Mouse (Mus musculus) heart, embryonic 12.5 days (tissue): ENCODE results near the gene E2f3. TPM values are rescaled to one million over a fixed set of nuclear protein-coding genes. Genes with fewer than 3 reads are reported as not detected.
A peak's percentile ranks its signal among the peaks of the same experiment; 100 is the strongest.

ENCODE experiments used
- ATAC-seq: fragments of 200-750 bp; cut with Nextera tagmentation; 2 replicates; pipeline ENCODE4 v1.8.0; 2017; ENCODE audit warnings: moderate TSS enrichment, moderate library complexity; ENCODE audit not compliant: insufficient number of reproducible peaks, low FRiP score
- H3K27ac ChIP-seq: fragments of 300-500 bp; sonication (generic); 2 replicates; pipeline ENCODE4 v1.5.1; 2016; ENCODE audit warnings: mild to moderate bottlenecking, moderate library complexity; ENCODE audit not compliant: poor library complexity, severe bottlenecking
- H3K27me3 ChIP-seq: fragments of 300-500 bp; sonication (generic); replicated peaks from 2 replicates; pipeline ENCODE4 v1.6.1; 2016; ENCODE audit warnings: mild to moderate bottlenecking, moderate library complexity
- H3K36me3 ChIP-seq: fragments of 300-500 bp; sonication (generic); 2 replicates; pipeline ENCODE4 v1.6.1; 2016; ENCODE audit warnings: mild to moderate bottlenecking, moderate library complexity
- H3K4me1 ChIP-seq: fragments of 300-500 bp; sonication (generic); replicated peaks from 2 replicates; pipeline ENCODE4 v1.6.1; 2016; ENCODE audit warnings: mild to moderate bottlenecking
- H3K4me2 ChIP-seq: fragments of 300-500 bp; sonication (generic); 2 replicates; pipeline ENCODE4 v1.6.1; 2016; ENCODE audit warnings: mild to moderate bottlenecking, moderate library complexity
- H3K4me3 ChIP-seq: fragments of 300-500 bp; sonication (generic); 2 replicates; pipeline ENCODE4 v1.5.1; 2016; ENCODE audit warnings: mild to moderate bottlenecking
- H3K9ac ChIP-seq: fragments of 300-500 bp; sonication (generic); 2 replicates; pipeline ENCODE4 v1.6.1; 2016; ENCODE audit warnings: mild to moderate bottlenecking, moderate library complexity
- H3K9me3 ChIP-seq: fragments of 300-500 bp; sonication (generic); replicated peaks from 2 replicates; pipeline ENCODE4 v1.6.1; 2016; ENCODE audit warnings: mild to moderate bottlenecking, moderate library complexity
- WGBS: fragments of 180-500 bp; shearing (Covaris S2); methylation state at CpG from one replicate; pipeline ENCODE4 v1.1.7; 2016; 5-methylcytosine and 5-hydroxymethylcytosine counted together
- polyA plus RNA-seq: library from polyadenylated mRNA; unstranded; fragments of >200 nt; fragmentation: Nextera tagmentation; extraction: Ambion mirVana; gene quantifications from 2 replicates; pipeline ENCODE4 v1.2.1, GENCODE M21; 2016

The E2f3 gene
- polyA plus RNA-seq, 1 experiment from 2014 or later = 13.5 TPM

GRCm38 (mm10) chr13:29919841-29920240 lies 66.0 kb downstream of the E2f3 start:
- Histone ChIP-seq H3K27me3 (no peaks in the 10 kb centered on the region), H3K4me2 (no peak overlapping the region), H3K27ac (no peak overlapping the region), H3K4me3 (no peak overlapping the region), H3K9ac (no peak overlapping the region), H3K9me3 (no peaks in the 10 kb centered on the region), H3K4me1 (peaks cover 9% of the 10 kb centered on the region), H3K36me3 (peaks cover 52% of the 10 kb centered on the region)
- ATAC-seq = no peak
- WGBS = 88% methylated on average over 7 of the region's 7 CpGs

GRCm38 (mm10) chr13:29916561-29916960 lies 69.3 kb downstream of the E2f3 start:
- 48% methylated on average over 1 of the region's 1 CpGs for WGBS
- no peaks in the 10 kb centered on the region for H3K27me3 ChIP-seq
- H3K4me2 ChIP-seq = no peak overlapping the region
- peak overlapping the region; percentile 62; the same call in 1 of the 2 replicates for H3K27ac ChIP-seq
- no peak for ATAC-seq
- H3K4me3 ChIP-seq = no peak overlapping the region
- peaks cover 72% of the 10 kb centered on the region for H3K36me3 ChIP-seq
- no peak overlapping the region for H3K9ac ChIP-seq
- H3K4me1 ChIP-seq = peaks cover 9% of the 10 kb centered on the region
- no peaks in the 10 kb centered on the region for H3K9me3 ChIP-seq

DNA sequence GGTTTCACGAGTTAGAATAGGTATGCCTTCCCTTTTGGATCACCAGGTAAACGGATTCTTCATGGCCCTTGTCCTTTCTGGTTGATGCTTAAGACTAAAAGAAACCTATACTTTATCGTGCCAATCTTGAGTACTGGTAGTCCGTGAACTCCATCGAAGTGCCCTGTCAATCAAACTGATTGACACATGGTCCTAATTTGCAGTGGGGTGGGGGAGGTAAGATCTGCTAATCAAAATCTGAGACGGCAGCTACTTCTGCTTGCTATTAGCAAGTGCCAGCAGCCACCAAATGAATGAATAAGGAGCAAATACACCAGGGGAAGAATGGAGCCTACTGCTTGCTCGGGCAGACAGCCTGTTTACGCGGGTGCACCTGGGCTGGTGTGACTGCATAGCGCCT lies 72.3 kb downstream of the E2f3 start:
- peaks cover 87% of the 10 kb centered on the region for H3K36me3 ChIP-seq
- H3K27ac ChIP-seq = no peak overlapping the region
- 90% methylated on average over 10 of the region's 10 CpGs for WGBS

DNA sequence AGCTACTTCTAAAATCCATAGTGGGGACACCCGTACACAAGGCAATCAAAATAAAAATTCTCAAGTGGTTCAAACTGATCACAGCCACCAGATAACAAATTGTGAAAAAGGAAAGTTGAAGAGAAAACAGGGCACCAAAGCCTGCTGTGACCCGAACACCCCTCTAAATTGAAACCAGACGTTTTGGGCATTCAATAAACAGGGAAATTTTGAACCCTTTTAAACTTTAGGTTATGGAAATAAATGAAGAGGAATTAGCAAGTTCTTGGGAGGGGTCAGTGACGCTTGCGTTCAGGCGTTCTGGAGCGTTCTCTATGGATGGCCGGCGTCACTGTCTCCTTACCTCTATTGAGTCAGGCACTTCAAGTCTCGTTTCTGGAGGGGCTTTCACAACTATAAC lies 72.8 kb downstream of the E2f3 start:
- no peak overlapping the region for H3K9ac ChIP-seq
- ATAC-seq = no peak
- H3K4me1 ChIP-seq = peaks cover 9% of the 10 kb centered on the region
- no peak overlapping the region for H3K27ac ChIP-seq
- H3K36me3 ChIP-seq = peaks cover 87% of the 10 kb centered on the region
- H3K27me3 ChIP-seq = no peaks in the 10 kb centered on the region
- WGBS = 90% methylated on average over 10 of the region's 10 CpGs
- no peak overlapping the region for H3K4me3 ChIP-seq
- no peak overlapping the region for H3K4me2 ChIP-seq
- H3K9me3 ChIP-seq = no peaks in the 10 kb centered on the region

More for the DNA sequence above, 72.3 kb downstream of the E2f3 start:
- no peaks in the 10 kb centered on the region for H3K9me3 ChIP-seq
- no peak overlapping the region for H3K4me3 ChIP-seq
- H3K9ac ChIP-seq = no peak overlapping the region
- H3K4me2 ChIP-seq = no peak overlapping the region
- peaks cover 9% of the 10 kb centered on the region for H3K4me1 ChIP-seq
- H3K27me3 ChIP-seq = no peaks in the 10 kb centered on the region
- no peak for ATAC-seq

- no peak overlapping the region for H3K9ac ChIP-seq
- no peaks in the 10 kb centered on the region for H3K9me3 ChIP-seq
- WGBS = 94% methylated on average over 8 of the region's 8 CpGs
- no peak overlapping the region for H3K4me2 ChIP-seq
- no peak overlapping the region for H3K27ac ChIP-seq
- ATAC-seq = no peak
- H3K27me3 ChIP-seq = no peaks in the 10 kb centered on the region
- peaks cover 87% of the 10 kb centered on the region for H3K36me3 ChIP-seq
- no peak overlapping the region for H3K4me3 ChIP-seq
- peaks cover 7% of the 10 kb centered on the region for H3K4me1 ChIP-seq
These were observed 73.6 kb downstream of the E2f3 start for GRCm38 (mm10) chr13:29912251-29912650.

GRCm38 (mm10) chr13:29911141-29911540 lies 74.7 kb downstream of the E2f3 start:
- Histone ChIP-seq H3K4me2 (no peak overlapping the region), H3K9ac (no peak overlapping the region), H3K27me3 (no peaks in the 10 kb centered on the region), H3K4me1 (no peaks in the 10 kb centered on the region), H3K9me3 (no peaks in the 10 kb centered on the region; the same call in 1 of the 2 replicates), H3K4me3 (no peak overlapping the region), H3K36me3 (peaks cover 87% of the 10 kb centered on the region), H3K27ac (no peak overlapping the region)
- no peak for ATAC-seq
- 94% methylated on average over 3 of the region's 3 CpGs for WGBS

- H3K4me2 ChIP-seq = no peak overlapping the region
- H3K27me3 ChIP-seq = no peaks in the 10 kb centered on the region
- H3K9me3 ChIP-seq = peaks cover 3% of the 10 kb centered on the region; the same call in 1 of the 2 replicates
- H3K4me3 ChIP-seq = no peak overlapping the region
- no peak for ATAC-seq
- H3K36me3 ChIP-seq = peaks cover 78% of the 10 kb centered on the region
- H3K9ac ChIP-seq = no peak overlapping the region
- H3K27ac ChIP-seq = no peak overlapping the region
- H3K4me1 ChIP-seq = no peaks in the 10 kb centered on the region
- 96% methylated on average over 9 of the region's 9 CpGs for WGBS
These were observed 77.4 kb downstream of the E2f3 start for GRCm38 (mm10) chr13:29908431-29908830.

DNA sequence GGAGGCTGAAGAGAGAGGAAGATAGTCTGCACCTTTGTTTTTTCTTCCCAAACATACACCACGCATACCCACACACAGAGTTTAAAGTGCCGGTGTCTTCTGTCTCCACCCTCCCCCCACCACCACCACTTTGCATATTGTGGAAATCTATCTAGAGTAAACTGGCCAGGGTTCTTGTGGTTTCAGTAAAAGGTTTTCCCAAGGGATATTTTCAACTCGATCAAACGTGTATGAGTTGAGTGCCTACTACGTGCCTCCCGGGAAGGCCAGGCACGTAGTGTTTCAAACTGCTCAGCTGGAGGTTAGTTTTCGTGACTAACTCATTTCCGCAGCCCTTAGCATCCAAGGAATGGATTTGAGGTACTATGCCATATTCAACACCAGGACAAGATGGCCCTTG lies 77.9 kb downstream of the E2f3 start:
- peaks cover 3% of the 10 kb centered on the region; the same call in 1 of the 2 replicates for H3K9me3 ChIP-seq
- ATAC-seq = no peak
- no peak overlapping the region for H3K9ac ChIP-seq
- no peak overlapping the region for H3K27ac ChIP-seq
- no peak overlapping the region for H3K4me2 ChIP-seq
- H3K36me3 ChIP-seq = peaks cover 75% of the 10 kb centered on the region
- no peaks in the 10 kb centered on the region for H3K27me3 ChIP-seq
- no peaks in the 10 kb centered on the region for H3K4me1 ChIP-seq
- 96% methylated on average over 9 of the region's 9 CpGs for WGBS
- no peak overlapping the region for H3K4me3 ChIP-seq

DNA sequence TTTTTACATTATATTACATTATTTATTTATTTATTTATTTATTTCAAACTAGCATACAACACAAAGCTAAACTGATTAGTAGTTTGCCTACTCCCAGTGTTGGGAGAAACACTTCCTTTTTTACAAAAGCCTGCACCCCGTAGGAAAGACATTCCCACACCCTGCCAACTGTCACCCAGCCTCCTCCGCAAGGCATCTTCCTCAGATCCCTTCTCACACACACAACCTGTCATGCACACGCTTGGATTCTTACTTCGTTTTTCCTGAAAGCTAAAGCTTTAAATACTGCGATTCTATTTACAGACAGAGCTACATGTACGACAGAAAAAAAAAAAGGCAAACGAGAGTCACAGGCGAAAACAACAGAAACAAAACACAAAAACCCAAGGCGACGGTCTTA lies 79.1 kb downstream of the E2f3 start:
- 94% methylated on average over 10 of the region's 10 CpGs for WGBS
- no peaks in the 10 kb centered on the region for H3K4me1 ChIP-seq
- H3K9me3 ChIP-seq = peaks cover 3% of the 10 kb centered on the region; the same call in 1 of the 2 replicates
- no peak overlapping the region for H3K4me3 ChIP-seq
- H3K27me3 ChIP-seq = no peaks in the 10 kb centered on the region
- no peak for ATAC-seq
- H3K9ac ChIP-seq = no peak overlapping the region
- peaks cover 65% of the 10 kb centered on the region for H3K36me3 ChIP-seq
- H3K4me2 ChIP-seq = no peak overlapping the region
- no peak overlapping the region for H3K27ac ChIP-seq

- Histone ChIP-seq H3K9me3 (peaks cover 12% of the 10 kb centered on the region), H3K27ac (no peak overlapping the region), H3K27me3 (no peaks in the 10 kb centered on the region), H3K4me1 (no peaks in the 10 kb centered on the region), H3K9ac (no peak overlapping the region), H3K4me3 (no peak overlapping the region), H3K36me3 (peaks cover 33% of the 10 kb centered on the region), H3K4me2 (no peak overlapping the region)
- WGBS = 97% methylated on average over 1 of the region's 1 CpGs
- no peak for ATAC-seq
These were observed 82.5 kb downstream of the E2f3 start for GRCm38 (mm10) chr13:29903341-29903740.

GRCm38 (mm10) chr13:29902676-29903075 lies 83.2 kb downstream of the E2f3 start:
- no peaks in the 10 kb centered on the region for H3K4me1 ChIP-seq
- ATAC-seq = no peak
- 88% methylated on average over 1 of the region's 1 CpGs for WGBS
- H3K27ac ChIP-seq = no peak overlapping the region
- no peak overlapping the region for H3K4me3 ChIP-seq
- no peak overlapping the region for H3K4me2 ChIP-seq
- no peak overlapping the region for H3K9ac ChIP-seq
- no peaks in the 10 kb centered on the region for H3K27me3 ChIP-seq
- peaks cover 27% of the 10 kb centered on the region for H3K36me3 ChIP-seq
- H3K9me3 ChIP-seq = peaks cover 17% of the 10 kb centered on the region

GRCm38 (mm10) chr13:29901641-29902040 lies 84.2 kb downstream of the E2f3 start:
- ATAC-seq = no peak
- Histone ChIP-seq H3K9ac (no peak overlapping the region), H3K9me3 (peaks cover 21% of the 10 kb centered on the region), H3K27ac (no peak overlapping the region), H3K36me3 (peaks cover 16% of the 10 kb centered on the region), H3K4me3 (no peak overlapping the region), H3K4me2 (no peak overlapping the region), H3K27me3 (no peaks in the 10 kb centered on the region), H3K4me1 (no peaks in the 10 kb centered on the region)
- 78% methylated on average over 4 of the region's 4 CpGs for WGBS
